Mouse (Mus musculus) ES-CJ7 (cell line): Measurements from ENCODE around the gene Tubgcp2.

Experiments used
- DNase-seq: peaks from one replicate; pipeline ENCODE4 v3.0.0; 2011; ENCODE audit warnings: low read depth, low spot score

The Tubgcp2 gene

DNA sequence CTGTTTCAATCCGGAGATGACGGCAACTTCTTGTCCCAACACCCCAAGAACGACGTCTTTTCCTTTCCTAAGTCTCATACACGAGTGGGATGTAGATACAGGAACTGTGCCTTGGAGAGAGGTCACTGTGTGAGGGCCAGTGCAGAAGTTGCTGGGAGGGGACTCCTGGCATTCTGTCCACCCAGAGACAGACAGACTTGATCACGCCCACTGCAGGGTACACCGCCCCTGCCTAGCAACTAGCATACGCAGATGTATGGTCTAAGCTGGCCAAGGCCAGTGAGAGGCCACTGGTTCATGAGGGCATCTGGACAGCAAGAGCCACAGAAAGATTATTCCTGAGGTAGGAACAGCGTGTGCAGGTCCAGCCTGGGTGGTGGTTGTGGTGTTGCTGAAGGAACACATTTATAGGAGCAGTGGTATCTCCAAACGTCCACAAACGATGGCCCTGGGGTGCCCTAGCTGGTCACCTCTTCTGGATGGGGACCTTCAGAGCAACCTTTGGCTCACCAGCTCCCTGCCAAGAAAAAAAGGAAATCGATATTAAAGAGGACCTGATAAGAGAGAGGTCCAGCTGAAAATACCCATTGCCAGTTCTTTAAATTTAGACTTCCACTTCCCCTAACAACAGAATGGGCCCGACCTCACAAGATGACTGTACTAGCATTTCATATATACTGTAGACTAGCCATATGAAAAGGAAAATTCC lies 57.3 kb downstream of the Tubgcp2 start:
- no peak for DNase-seq

DNA sequence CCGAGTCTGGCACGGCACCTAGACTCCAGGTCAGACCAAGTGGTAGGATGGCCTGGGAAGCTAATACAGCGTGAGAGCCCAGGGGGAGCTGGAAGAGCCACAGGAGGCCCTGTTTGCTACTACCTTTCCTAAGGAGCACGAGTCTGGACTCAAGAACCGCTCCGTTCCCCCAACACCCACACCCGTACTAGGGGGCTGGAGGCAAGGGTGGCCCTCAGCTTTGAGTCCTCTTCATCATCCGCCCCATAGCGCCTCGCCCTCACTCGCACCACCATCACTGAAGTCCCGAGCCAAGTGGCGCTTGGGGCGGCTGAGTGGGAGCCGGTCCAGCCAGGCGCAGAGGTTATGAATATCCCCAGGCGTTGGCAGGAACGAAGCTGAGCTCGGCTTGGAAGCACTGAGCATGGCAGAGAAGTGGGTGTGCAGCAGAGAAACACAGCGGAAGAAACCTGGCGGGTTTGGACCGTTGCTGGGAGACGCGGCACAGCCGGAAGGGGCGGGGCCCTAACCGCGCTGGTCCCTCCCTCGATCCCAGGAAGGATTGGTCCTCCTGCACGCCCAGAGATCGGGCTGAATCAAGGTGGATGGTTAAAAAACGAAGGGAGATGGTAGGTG lies 58.1 kb downstream of the Tubgcp2 start, which contains the start of gene 6430531B16Rik:
Gene 6430531B16Rik (minus strand): TSS at position 478 of the 615 bp plus-strand sequence.
- peak; percentile 79 for DNase-seq

DNA sequence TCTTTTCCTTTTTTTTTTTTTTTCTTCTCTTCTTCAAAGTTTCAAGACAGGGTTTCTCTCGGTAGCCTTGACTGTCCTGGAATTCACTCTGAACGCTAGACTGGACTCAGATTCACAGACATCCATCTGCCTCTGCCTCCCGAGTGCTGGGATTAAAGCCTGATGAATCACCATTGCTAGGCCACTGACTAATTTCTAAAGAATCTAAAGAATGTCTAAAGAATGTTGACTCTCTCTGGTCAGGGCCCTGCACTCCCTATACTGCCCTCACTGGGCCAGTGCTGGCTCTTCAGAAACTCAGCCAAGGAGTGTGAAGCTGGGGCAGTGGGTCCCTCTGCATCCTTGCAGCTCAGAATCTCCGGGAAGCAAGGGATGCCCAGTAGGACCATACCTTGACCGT lies 61.0 kb downstream of the Tubgcp2 start:
- DNase-seq: no peak

DNA sequence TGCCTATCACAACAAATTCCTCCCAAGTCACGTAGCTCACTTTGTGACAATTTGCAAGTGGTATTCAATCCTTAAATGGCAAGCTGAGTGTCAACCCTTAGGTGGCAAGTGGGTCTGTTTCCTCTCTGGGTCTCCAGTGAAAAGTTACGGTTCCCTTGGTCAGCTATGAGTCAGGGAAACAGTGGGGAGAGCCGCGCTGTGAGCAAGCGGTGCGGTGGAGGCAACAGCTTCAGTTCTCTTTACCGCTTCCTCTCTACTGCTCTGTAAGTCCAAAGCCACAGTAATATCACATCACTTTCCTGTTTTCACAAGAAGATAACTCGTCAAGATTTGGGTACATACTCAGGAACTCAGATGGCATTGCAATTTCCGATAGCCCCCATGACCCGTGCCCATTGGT lies 62.2 kb downstream of the Tubgcp2 start:
- DNase-seq: no peak

DNA sequence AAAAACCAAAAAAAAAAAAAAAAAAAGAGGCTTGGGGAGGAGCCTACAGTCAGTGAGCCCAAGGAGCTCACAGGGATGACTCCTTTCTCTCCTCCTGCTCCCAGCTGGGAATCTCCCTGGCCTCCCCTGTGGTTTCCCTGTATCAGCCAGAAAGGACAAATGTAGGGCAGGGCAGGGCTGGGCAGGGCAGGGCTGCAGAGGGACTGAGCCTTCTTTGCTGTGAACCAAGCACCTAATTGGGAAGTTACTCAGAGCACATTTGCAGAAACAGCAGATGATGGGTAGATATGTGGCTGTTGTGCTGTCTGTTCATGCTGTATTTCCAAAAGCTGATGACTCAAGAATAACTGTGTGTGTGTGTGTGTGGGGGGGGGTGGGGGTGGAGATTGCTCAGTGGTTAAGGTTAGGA lies 63.5 kb downstream of the Tubgcp2 start:
- peak; percentile 37 for DNase-seq

DNA sequence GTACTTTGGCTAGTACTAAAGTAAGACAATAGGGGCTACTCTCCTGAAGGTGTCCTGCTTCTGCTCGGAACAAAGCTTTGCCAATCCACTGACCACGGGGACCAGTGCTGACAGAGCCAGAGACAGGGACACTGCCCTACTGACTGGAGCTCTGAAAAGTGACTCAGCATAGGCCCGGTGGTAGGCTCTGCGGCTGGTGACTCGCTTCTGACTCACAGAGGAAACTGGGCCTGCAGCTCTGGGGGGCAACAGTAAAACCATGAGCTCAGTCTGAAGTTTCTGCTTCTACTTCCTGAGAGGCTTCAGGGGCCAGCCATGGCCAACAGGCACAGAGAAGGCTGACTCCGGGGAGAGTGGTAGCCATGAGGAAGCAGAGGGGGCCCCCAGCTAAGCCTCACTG lies 65.0 kb downstream of the Tubgcp2 start:
- no peak for DNase-seq

DNA sequence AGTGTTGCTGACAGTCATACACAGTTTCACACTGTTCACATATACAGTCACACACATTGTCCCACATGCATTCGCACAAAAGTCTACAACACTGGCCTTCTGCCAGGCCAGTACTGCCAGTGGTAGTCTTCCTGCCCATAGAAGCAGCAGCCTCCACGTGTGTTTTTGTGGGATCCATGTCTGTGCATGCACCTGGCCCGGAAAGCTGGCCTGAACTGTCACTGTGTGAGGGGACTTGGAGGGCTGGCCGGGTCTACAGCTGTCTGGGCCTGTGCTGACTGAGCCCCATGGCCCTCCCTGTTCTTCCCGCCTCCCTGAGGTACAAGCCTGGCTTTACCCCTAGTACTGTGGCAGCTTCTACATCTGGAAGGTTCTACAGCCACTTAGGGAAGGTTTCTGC lies 65.5 kb downstream of the Tubgcp2 start:
- no peak for DNase-seq

DNA sequence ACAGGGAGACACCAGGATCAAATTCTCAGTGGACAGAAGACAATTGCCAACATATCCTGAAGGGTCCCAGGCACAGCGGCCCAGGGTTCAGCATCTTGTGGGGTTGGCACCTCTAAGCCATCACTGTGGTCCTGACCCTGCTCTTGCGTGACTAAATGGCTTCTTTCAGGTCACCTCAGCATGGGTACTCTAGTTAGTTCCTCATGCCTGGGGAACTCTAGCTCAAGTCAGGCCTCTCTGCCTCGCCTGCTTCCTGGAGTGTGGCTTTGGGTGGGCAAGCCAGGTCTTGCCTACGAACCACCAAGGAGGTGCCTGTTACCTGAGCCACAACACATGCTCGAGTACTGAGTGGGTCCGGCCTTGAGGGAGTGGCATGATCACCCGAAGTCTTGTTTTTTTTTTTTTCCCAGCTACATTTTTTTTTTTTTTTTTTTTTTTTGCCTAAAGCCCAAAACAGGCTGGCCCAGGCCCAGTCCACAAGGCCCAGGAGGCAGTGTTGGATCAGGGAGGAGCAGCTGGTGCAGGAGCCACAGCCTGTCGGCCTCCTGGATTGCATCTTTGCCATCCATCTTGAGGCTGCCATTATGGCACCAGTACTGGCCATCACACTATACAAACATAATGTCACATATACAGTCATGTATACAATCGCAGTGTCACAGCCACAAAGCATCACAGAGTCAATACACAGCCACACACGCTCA lies 66.1 kb downstream of the Tubgcp2 start:
- DNase-seq: no peak

DNA sequence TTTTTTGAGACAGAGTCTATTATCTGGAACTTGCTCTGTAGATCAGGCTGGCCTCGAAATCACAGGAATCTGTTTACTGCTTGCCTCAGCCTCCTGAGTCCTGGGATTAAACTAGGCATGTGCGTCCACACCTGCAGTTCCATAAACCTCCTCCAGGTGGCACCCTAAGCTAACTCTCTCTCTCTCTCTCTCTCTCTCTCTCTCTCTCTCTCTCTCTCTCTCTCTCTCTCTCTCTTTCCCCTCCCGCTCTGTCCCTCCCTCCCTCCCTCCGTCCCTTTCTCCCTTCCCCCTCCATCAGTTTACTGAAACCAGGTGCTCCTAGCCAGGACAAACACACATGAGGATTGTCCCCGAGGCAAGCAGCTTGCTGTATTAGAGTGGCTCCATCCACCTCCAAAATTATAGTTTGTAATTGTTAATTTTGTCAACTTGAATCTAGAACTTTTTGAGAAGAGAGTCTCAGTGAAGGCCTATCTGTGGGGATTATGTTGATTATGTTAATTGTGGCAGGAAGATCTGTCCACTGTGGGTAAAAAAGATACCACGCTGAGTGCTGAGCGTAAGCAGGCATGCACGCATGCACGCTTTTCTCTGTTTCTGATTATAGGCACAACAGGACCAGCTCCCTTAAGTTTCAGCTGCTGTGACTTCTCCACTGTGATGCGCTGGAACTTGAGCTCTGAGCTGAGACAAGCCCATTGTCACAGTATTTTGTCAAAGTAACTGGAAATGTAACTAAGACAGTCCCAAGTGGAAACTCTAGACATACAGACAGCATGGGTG lies 66.9 kb downstream of the Tubgcp2 start:
- DNase-seq: peak; percentile 84

DNA sequence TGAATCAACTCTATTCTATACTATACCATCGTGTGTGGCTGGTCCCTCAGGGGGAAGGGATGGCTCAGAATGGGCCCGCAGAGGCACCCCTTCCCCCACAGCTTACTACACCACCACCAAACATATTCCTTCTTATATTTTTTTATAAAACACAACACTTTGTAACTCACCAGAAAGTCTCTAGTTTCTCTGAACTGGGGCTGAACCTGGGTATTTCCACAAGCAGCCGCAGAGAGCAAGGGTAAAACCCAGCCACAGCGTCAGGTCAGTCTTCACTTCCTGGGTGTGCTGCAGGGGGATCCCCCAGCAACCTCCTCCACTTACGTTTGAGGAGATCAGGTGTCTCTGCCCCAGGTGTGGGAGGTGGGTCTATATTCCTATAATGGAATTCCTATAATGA lies 68.0 kb downstream of the Tubgcp2 start:
- DNase-seq: no peak

DNA sequence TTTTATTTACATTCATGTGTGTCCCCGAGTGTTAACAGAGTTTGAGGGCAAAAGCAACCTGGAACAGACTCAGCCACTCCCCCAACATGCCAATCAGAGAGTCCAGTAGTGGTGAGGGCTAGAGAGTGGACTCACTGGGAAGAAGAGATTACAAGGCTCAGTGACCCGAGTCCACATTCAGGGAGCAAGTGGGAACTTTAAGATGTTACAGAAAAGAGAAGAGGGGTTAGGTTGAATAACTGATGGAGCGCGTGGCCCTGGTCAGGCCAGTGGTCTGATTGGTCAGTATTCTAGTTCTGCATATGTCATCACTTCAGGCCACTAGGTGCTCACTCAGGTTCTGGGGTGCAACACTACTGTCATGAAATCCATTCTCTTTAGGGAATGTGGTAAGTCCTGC lies 69.3 kb downstream of the Tubgcp2 start:
- no peak for DNase-seq

DNA sequence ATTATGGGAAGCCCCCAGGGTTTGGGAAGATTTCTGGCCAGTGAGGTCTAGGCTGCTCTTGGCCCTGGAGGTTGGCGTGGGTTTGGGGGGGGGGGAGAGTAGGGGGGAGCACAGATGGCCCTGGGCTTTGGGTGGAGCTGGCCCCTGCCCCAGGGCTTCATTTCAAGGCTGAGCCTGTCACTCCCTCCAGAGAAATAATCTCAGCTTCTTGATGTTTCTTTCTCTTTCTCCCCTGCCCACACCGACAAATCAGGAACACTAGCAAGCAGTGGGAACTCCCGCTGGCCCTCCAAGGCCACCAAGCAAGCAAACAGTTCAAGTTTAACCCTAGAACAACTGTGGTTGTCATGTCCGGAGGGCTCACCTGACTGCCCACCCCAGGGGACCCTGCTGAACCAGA lies 72.7 kb downstream of the Tubgcp2 start:
- DNase-seq: no peak

DNA sequence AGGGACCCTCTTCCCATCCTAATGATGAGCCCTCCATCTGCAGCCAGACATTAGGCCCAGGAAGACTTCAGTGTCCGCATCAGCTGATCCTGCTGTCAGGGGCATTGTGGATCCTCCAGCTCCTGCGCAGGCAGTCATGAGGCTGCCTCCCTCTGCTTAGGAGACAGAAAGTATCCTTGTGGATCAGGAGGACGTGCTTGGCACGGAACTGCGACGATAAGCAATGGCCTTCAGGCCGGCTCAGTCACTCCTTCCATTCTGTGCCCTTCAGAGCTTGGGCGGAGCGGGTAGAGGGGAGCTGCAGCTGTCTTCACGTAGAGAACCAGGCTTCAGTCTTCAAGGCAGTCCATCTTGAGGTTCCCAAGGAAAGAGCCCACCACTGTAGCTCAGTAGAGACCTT lies 75.3 kb downstream of the Tubgcp2 start:
- no peak for DNase-seq

DNA sequence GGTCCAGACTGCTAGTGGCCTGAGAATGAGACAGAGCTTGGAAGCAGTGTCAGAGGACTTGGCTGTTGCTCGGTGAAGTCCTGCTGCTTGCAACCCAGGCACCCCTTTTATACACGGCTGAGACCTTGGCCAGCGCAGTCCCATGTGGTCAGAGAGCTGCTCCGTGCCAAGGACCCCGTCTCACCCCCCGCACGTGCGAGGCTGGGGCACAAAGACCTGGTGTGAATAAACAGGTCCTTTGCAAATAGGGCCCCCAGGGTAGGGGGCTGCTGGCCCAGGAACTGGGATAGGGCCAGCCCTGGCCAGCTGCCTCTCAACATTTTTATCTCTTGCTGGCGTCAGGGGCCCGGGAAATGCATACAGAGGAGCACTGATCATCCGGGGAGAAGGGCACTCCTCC lies 78.5 kb downstream of the Tubgcp2 start:
- no peak for DNase-seq

DNA sequence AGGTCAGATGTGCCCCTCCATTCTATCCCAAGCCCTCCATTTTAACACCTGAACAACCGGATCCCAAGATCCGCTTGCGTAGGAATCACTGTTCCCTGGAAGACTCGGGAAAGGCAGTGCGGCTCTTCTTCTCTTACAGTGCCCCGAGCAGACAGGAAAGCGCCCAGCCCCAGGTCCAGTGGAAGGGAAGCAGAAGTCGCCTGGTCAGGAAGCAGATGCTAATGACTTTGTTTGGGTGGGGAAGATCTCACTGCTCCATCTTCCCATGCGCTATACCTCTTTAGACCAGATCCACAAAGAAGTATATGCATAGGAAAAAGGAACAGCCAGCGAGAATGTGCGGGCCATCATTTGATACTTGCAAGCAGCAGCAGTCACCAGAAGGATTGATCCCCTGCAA lies 79.0 kb downstream of the Tubgcp2 start:
- DNase-seq: no peak

DNA sequence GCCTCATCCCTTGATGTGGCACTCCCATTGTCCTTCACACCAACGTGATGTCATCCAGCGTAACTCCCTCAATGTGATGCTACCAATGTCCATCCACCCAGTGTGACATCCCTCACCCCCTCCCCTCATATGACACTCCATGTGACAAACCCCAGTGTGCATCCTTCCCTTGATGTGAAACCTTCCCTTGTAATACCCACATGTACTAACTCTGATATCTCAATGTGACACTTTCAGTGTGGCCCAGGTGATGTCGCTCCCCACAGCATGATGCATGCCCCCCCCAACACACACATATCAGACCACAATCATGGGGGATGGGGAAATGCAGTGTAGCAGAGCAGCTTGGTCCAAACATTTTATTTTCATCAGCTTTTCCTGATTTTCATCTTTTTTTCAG lies 79.8 kb downstream of the Tubgcp2 start:
- DNase-seq: no peak

DNA sequence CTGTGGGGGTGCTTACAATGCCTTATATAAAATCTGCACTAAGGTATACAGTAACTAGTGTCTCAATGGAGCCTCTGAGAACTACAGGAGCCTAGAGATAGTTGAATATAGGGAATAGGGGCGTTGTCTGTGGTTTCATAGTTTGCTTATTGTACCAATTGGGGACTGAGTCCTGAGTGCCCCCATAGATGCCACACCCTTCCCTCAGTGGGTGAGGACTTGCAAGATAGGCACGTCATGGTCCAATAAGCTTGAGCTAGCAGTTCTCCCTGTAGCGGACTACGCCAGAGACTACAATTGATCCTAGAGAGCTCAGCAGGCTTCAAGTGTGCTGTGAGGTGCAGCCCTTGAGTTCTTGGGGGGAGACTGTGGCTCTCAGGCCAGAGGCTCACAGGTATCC lies 81.0 kb downstream of the Tubgcp2 start:
- DNase-seq: no peak

DNA sequence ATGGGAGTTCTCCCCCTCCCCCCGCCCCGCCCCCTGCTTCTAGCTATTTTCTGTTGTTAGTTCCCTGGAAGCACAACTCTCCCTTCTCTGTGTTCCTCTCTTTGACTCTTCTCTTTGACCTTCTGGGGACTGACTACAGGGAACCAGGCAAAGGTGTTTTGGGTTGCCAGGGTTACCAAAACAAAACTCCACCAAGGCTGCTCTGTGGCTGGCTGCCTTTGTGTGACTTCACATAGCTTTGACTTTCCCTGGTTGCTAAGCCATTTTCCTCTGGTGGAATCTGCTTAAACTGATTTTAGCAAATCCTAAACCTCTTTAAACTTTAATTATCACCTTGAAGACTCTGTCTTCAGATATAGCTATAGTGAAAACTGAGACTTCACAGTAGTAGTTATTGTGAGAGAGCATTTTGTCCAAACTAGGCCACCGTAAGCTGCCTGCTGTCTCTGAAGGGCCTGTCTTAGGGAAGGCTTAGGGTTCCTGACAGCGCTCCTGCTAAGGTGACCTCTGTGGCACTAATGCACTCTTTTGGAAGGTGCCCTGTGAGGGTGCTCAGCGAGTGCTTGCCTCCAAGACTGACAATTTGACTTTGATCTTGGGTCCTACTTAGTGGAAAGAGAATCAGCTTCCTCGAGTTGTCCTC lies 84.4 kb downstream of the Tubgcp2 start:
- DNase-seq: peak; percentile 77

DNA sequence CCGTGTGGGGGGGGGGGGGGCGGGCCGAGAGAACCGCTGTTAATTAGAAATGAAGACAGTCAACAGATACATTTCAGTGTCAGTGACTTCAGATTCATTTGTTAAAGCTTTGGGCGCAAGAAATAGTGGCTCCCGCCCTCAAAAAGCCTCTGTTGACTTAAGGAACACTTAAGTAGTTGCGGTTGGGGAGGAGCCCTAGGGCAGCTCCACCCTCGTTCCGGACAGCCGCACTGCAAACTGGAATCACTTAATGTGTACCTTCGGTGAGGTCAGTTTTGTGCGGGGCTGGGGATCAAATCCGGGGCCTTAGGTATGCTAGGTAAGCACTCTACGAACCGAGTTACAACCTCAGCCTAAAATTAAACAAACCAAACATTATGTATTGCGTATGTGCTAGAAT lies 85.4 kb downstream of the Tubgcp2 start:
- peak; percentile 80 for DNase-seq

DNA sequence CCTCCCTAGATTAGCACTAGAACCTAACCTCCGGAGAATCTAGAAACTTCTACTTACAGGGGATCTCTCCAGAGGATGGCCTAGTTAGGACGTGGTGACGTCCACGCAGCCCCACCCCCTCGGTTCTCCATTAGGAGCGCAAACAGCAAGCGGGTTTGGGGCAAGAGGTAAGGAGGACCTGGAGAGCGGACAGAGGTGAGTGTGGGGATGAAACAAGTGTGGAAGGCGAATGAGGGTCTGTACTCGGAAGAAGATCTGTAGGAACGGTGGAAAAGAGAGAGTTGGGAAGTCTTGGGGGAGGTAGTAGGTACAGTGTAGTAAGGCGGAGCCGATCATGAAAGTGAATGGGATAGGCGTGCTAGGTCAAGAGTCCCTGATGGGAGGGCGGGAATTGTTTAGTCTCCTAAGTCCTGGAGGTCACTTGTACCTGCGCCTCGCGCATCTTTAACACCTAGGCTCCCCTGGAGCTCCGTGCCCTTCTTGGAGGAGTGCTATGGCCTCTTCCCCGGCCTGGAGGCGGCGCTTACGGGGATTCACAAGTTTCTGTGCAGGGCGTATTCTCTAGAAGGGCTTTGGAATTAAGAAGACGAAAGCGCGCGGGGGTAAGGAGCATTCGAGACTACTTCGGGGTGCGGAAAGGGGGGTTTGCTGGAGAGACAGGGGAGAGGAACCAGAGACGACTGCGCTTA lies 86.0 kb downstream of the Tubgcp2 start:
- DNase-seq: peak; percentile 94

DNA sequence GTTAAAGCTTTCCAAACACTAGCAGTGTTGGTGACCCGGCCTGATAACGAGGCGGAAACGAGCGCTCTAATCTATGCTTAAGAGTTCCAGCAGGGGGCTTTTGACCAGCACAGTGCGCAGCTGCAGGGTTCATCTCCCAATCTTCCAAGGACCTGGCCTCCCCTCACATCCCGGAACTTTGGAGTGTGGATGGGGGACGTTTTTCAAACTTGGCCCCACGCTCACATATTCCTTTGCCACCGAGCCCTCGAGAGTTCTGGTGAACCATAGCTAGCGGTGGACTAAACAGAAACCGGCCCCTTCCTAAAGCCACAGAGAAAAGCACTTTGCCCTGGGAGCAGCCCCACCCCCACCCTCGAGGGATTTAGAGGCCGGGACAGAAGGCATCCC lies 86.6 kb downstream of the Tubgcp2 start:
- peak; percentile 93 for DNase-seq
